Mouse (Mus musculus): ENCODE measurements around the gene Efhd2. TPM values are rescaled to one million over a fixed set of nuclear protein-coding genes. Genes with fewer than 3 reads are reported as not detected.
A peak's percentile ranks its signal among the peaks of the same experiment; 100 is the strongest.

Gene Efhd2
- polyA plus RNA-seq, 1 experiment from 2014 or later: 58.7 TPM

- Histone ChIP-seq H3K27me3 (no peaks in the 10 kb centered on the region), H3K4me1 (peaks cover 30% of the 10 kb centered on the region), H3K4me2 (replicated peaks) (no peak overlapping the region), H3K9ac (no peak overlapping the region), H3K4me3 (no peak overlapping the region), H3K36me3 (no peaks in the 10 kb centered on the region), H3K27ac (no peak overlapping the region), H3K9me3 (no peaks in the 10 kb centered on the region)
- ATAC-seq (ENCODE audit: low FRiP score, low read depth): no peak
- WGBS: 73% methylated on average over 8 of the region's 8 CpGs
Observed at GRCm38 (mm10) chr4:141898905-141899304, 24.2 kb upstream of the Efhd2 start.

GRCm38 (mm10) chr4:141897838-141898237 is 23.1 kb upstream of the Efhd2 start:
- H3K27me3 ChIP-seq: no peaks in the 10 kb centered on the region
- H3K9ac ChIP-seq: no peak overlapping the region
- WGBS: 57% methylated on average over 3 of the region's 3 CpGs
- H3K36me3 ChIP-seq: no peaks in the 10 kb centered on the region
- no peak overlapping the region for H3K4me2 ChIP-seq (replicated peaks)
- peak overlapping the region; percentile 15; the same call in 1 of the 2 replicates for H3K27ac ChIP-seq
- H3K9me3 ChIP-seq: no peaks in the 10 kb centered on the region
- H3K4me1 ChIP-seq: peaks cover 30% of the 10 kb centered on the region
- H3K4me3 ChIP-seq: no peak overlapping the region
- peak; percentile 68 for ATAC-seq (ENCODE audit: low FRiP score, low read depth)

- no peak overlapping the region for H3K4me3 ChIP-seq
- peaks cover 30% of the 10 kb centered on the region for H3K4me1 ChIP-seq
- no peaks in the 10 kb centered on the region for H3K9me3 ChIP-seq
- WGBS: 82% methylated on average over 6 of the region's 6 CpGs
- H3K4me2 ChIP-seq (replicated peaks): no peak overlapping the region
- ATAC-seq (ENCODE audit: low FRiP score, low read depth): no peak
- no peak overlapping the region for H3K9ac ChIP-seq
- no peak overlapping the region for H3K27ac ChIP-seq
- H3K36me3 ChIP-seq: no peaks in the 10 kb centered on the region
- no peaks in the 10 kb centered on the region for H3K27me3 ChIP-seq
Observed at GRCm38 (mm10) chr4:141897225-141897624, 22.5 kb upstream of the Efhd2 start.

GRCm38 (mm10) chr4:141895772-141896171 is 21.1 kb upstream of the Efhd2 start:
- Histone ChIP-seq H3K27ac (no peak overlapping the region), H3K4me3 (no peak overlapping the region), H3K27me3 (no peaks in the 10 kb centered on the region), H3K36me3 (no peaks in the 10 kb centered on the region), H3K9ac (no peak overlapping the region), H3K9me3 (no peaks in the 10 kb centered on the region), H3K4me1 (peaks cover 22% of the 10 kb centered on the region), H3K4me2 (replicated peaks) (no peak overlapping the region)
- 52% methylated on average over 12 of the region's 12 CpGs for WGBS
- no peak for ATAC-seq (ENCODE audit: low FRiP score, low read depth)

- H3K9me3 ChIP-seq: no peaks in the 10 kb centered on the region
- H3K9ac ChIP-seq: no peak overlapping the region
- 0 out of 2 replicates have a peak, but pooled peaks cover 5% of the 10 kb centered on the region for H3K4me1 ChIP-seq
- H3K27me3 ChIP-seq: no peaks in the 10 kb centered on the region
- no peak overlapping the region for H3K27ac ChIP-seq
- no peak for ATAC-seq (ENCODE audit: low FRiP score, low read depth)
- no peaks in the 10 kb centered on the region for H3K36me3 ChIP-seq
- WGBS: 78% methylated on average over 8 of the region's 8 CpGs
- H3K4me3 ChIP-seq: no peak overlapping the region
- H3K4me2 ChIP-seq (replicated peaks): no peak overlapping the region
Observed at GRCm38 (mm10) chr4:141893157-141893784, 18.6 kb upstream of the Efhd2 start.

GRCm38 (mm10) chr4:141886385-141886968 is 11.8 kb upstream of the Efhd2 start:
- Histone ChIP-seq H3K4me3 (no peak overlapping the region), H3K27ac (no peak overlapping the region), H3K9me3 (no peaks in the 10 kb centered on the region), H3K36me3 (no peaks in the 10 kb centered on the region), H3K27me3 (no peaks in the 10 kb centered on the region), H3K4me2 (replicated peaks) (no peak overlapping the region), H3K9ac (no peak overlapping the region), H3K4me1 (peaks cover 20% of the 10 kb centered on the region)
- peak; percentile 76 for ATAC-seq (ENCODE audit: low FRiP score, low read depth)
- WGBS: 37% methylated on average over 6 of the region's 6 CpGs

GRCm38 (mm10) chr4:141885451-141885850 is 10.7 kb upstream of the Efhd2 start:
- no peak overlapping the region for H3K4me3 ChIP-seq
- no peaks in the 10 kb centered on the region for H3K9me3 ChIP-seq
- H3K27me3 ChIP-seq: no peaks in the 10 kb centered on the region
- ATAC-seq (ENCODE audit: low FRiP score, low read depth): no peak
- WGBS: 50% methylated on average over 9 of the region's 9 CpGs
- H3K27ac ChIP-seq: no peak overlapping the region
- H3K9ac ChIP-seq: no peak overlapping the region
- H3K4me2 ChIP-seq (replicated peaks): no peak overlapping the region
- peaks cover 20% of the 10 kb centered on the region for H3K4me1 ChIP-seq
- H3K36me3 ChIP-seq: no peaks in the 10 kb centered on the region

- no peaks in the 10 kb centered on the region for H3K9me3 ChIP-seq
- no peak overlapping the region for H3K4me2 ChIP-seq (replicated peaks)
- ATAC-seq (ENCODE audit: low FRiP score, low read depth): no peak
- H3K4me1 ChIP-seq: peaks cover 20% of the 10 kb centered on the region
- H3K27ac ChIP-seq: no peak overlapping the region
- H3K4me3 ChIP-seq: no peak overlapping the region
- 0 out of 2 replicates have a peak, but pooled peaks cover 6% of the 10 kb centered on the region for H3K27me3 ChIP-seq
- no peak overlapping the region for H3K9ac ChIP-seq
- no peaks in the 10 kb centered on the region for H3K36me3 ChIP-seq
- WGBS: 86% methylated on average over 7 of the region's 7 CpGs
Observed at GRCm38 (mm10) chr4:141882858-141883257, 8.1 kb upstream of the Efhd2 start.

- Histone ChIP-seq H3K9ac (no peak overlapping the region), H3K4me1 (peaks cover 19% of the 10 kb centered on the region), H3K9me3 (no peaks in the 10 kb centered on the region), H3K4me2 (replicated peaks) (no peak overlapping the region), H3K27me3 (peaks cover 13% of the 10 kb centered on the region; the same call in 1 of the 2 replicates), H3K36me3 (no peaks in the 10 kb centered on the region), H3K27ac (no peak overlapping the region), H3K4me3 (no peak overlapping the region)
- no peak for ATAC-seq (ENCODE audit: low FRiP score, low read depth)
- 79% methylated on average over 5 of the region's 5 CpGs for WGBS
Observed at GRCm38 (mm10) chr4:141881950-141882349, 7.2 kb upstream of the Efhd2 start.

GRCm38 (mm10) chr4:141881289-141881914 is 6.7 kb upstream of the Efhd2 start:
- no peak overlapping the region for H3K9ac ChIP-seq
- 53% methylated on average over 10 of the region's 10 CpGs for WGBS
- H3K27me3 ChIP-seq: peaks cover 13% of the 10 kb centered on the region; the same call in 1 of the 2 replicates
- no peaks in the 10 kb centered on the region for H3K36me3 ChIP-seq
- H3K27ac ChIP-seq: no peak overlapping the region
- H3K4me1 ChIP-seq: peaks cover 13% of the 10 kb centered on the region
- no peaks in the 10 kb centered on the region for H3K9me3 ChIP-seq
- no peak for ATAC-seq (ENCODE audit: low FRiP score, low read depth)
- H3K4me3 ChIP-seq: no peak overlapping the region
- no peak overlapping the region for H3K4me2 ChIP-seq (replicated peaks)

GRCm38 (mm10) chr4:141879875-141880274 is 5.2 kb upstream of the Efhd2 start:
- ATAC-seq (ENCODE audit: low FRiP score, low read depth): no peak
- Histone ChIP-seq H3K4me1 (peaks cover 5% of the 10 kb centered on the region), H3K9me3 (no peaks in the 10 kb centered on the region), H3K36me3 (no peaks in the 10 kb centered on the region), H3K4me2 (replicated peaks) (no peak overlapping the region), H3K4me3 (no peak overlapping the region), H3K27ac (no peak overlapping the region), H3K27me3 (peaks cover 16% of the 10 kb centered on the region; the same call in 1 of the 2 replicates), H3K9ac (no peak overlapping the region)
- 26% methylated on average over 9 of the region's 9 CpGs for WGBS

GRCm38 (mm10) chr4:141879074-141879473 is 4.4 kb upstream of the Efhd2 start:
- Histone ChIP-seq H3K9me3 (no peaks in the 10 kb centered on the region), H3K4me1 (peaks cover 7% of the 10 kb centered on the region), H3K36me3 (no peaks in the 10 kb centered on the region), H3K4me3 (no peak overlapping the region), H3K4me2 (replicated peaks) (no peak overlapping the region), H3K9ac (no peak overlapping the region), H3K27ac (no peak overlapping the region), H3K27me3 (peaks cover 16% of the 10 kb centered on the region; the same call in 1 of the 2 replicates)
- WGBS: 70% methylated on average over 4 of the region's 4 CpGs
- ATAC-seq (ENCODE audit: low FRiP score, low read depth): no peak
